Mouse (Mus musculus) adrenal gland, postnatal 36 days (tissue): ENCODE data around the gene G6pdx. TPM values are rescaled to one million over a fixed set of nuclear protein-coding genes. Genes with fewer than 3 reads are reported as not detected.

Experiments
- total RNA-seq, 2 experiments: library from RNA; stranded (reverse); gene quantifications; 2 replicates each; pipeline ENCODE4 v1.2.3; 2021

The G6pdx gene
- total RNA-seq, 2 experiments from 2014 or later, result 172 to 176 TPM

Other genes starting within 250 kb of the G6pdx start
- 100 to 1,000 TPM; 129 to 211 TPM for gene Flna, start 179.4 kb downstream of the G6pdx start, total RNA-seq
- gene Emd, start 174.5 kb downstream of the G6pdx start, total RNA-seq, result 100 to 1,000 TPM in 1 of 2 experiments, 10 to 100 TPM in 1; 53.0 to 121 TPM
- 100 to 1,000 TPM; 409 to 419 TPM for gene Rpl10, start 158.4 kb downstream of the G6pdx start, total RNA-seq
- 10 to 100 TPM; 64.7 to 87.2 TPM for gene Taz, start 147.3 kb downstream of the G6pdx start, total RNA-seq
- 10 to 100 TPM in 1 of 2 experiments, 1 to 10 TPM in 1; 9.4 to 16.3 TPM for gene Dnase1l1, start 146.9 kb downstream of the G6pdx start, total RNA-seq
- gene Atp6ap1, start 132.1 kb downstream of the G6pdx start, total RNA-seq, result 100 to 1,000 TPM; 235 to 239 TPM
- gene Gdi1, start 124.2 kb downstream of the G6pdx start, total RNA-seq, result 100 to 1,000 TPM; 180 to 272 TPM
- 10 to 100 TPM; 63.3 to 78.7 TPM for gene Fam50a, start 116.2 kb downstream of the G6pdx start, total RNA-seq
- 10 to 100 TPM in 1 of 2 experiments, 1 to 10 TPM in 1; 6.0 to 13.1 TPM for gene Plxna3, start 100.1 kb downstream of the G6pdx start, total RNA-seq
- 10 to 100 TPM; 42.8 to 58.2 TPM for gene Lage3, start 75.6 kb downstream of the G6pdx start, total RNA-seq
- gene Ubl4a, start 56.0 kb downstream of the G6pdx start, total RNA-seq, result 10 to 100 TPM; 59.6 to 72.6 TPM
- 10 to 100 TPM; 22.8 to 26.8 TPM for gene Slc10a3, start 55.8 kb downstream of the G6pdx start, total RNA-seq
- 10 to 100 TPM; 28.6 TPM for gene Fam3a, start 35.9 kb downstream of the G6pdx start, total RNA-seq
- gene Ikbkg, start 35.9 kb downstream of the G6pdx start, total RNA-seq, result 100 to 1,000 TPM in 1 of 2 experiments, 10 to 100 TPM in 1; 71.2 to 110 TPM
- gene Gm6880, start 52.2 kb upstream of the G6pdx start, total RNA-seq, result not detected
- gene Olfr1326-ps1, start 145.7 kb upstream of the G6pdx start, total RNA-seq, result not detected
- gene Olfr1325, start 163.5 kb upstream of the G6pdx start, total RNA-seq, result not detected
- gene Gm5640, start 216.4 kb upstream of the G6pdx start, total RNA-seq, result under 1 TPM in 1 of 2 experiments, not detected in 1; 0.10 TPM